Mouse (Mus musculus) neutrophil, adult 83 days (primary cell): ENCODE measurements around the gene Utp15. TPM values are rescaled to one million over a fixed set of nuclear protein-coding genes. Genes with fewer than 3 reads are reported as not detected.

Experiments used
- total RNA-seq, 2 experiments: library from RNA; stranded (reverse); gene quantifications; one replicate each; pipeline ENCODE4 v1.2.4; 2023

The Utp15 gene
- total RNA-seq = 10 to 100 TPM; 11.2 to 13.1 TPM

GRCm38 (mm10) chr13:98262636-98263457 lies at the start of gene Utp15, which contains the start of gene Ankra2:
TSS of gene Utp15 (minus strand) at chr13:98263041.
TSS of gene Ankra2 (plus strand) at chr13:98263074.

DNA sequence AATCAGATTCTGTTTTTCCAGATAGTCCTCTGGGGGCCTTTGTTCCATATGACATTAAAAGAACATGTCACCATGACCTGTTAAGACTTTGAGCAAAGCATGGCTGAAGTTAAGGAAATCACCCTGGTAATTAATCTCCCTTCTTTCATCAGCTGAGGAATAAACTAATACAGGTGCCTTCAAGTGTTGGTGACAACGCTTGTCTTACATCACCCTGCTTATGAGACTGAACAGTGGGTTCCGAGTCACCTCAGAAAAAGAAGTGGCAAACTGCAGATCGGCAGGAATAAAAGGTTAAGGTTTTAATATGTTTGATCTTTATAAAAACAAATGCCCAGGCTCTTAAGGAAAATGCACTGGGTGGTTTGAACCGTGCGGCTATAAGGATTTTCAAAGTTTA lies 16.8 kb upstream of the Utp15 start, which contains the start of gene Gm21976:
TSS of gene Gm21976 (plus strand) at position 202 of the 400 bp plus-strand sequence.

GRCm38 (mm10) chr13:98205771-98206545 lies 56.9 kb downstream of the Utp15 start, which contains the start of gene Arhgef28:
TSS of gene Arhgef28 (minus strand) at chr13:98206439.

Other genes with a start within 250 kb of the Utp15 start
- gene Arhgef28, start 56.6 kb downstream of the Utp15 start, total RNA-seq = under 1 TPM; 0.49 to 0.77 TPM
- 10 to 100 TPM; 15.5 to 19.5 TPM for gene Ankra2, start within 50 bp of the Utp15 start, total RNA-seq
- not detected for gene Gm21976, start 16.8 kb upstream of the Utp15 start, total RNA-seq
- 100 to 1,000 TPM; 248 to 257 TPM for gene Btf3, start 54.0 kb upstream of the Utp15 start, total RNA-seq
- gene Foxd1, start 91.2 kb upstream of the Utp15 start, total RNA-seq = not detected
- gene Gm10320, start 229.0 kb upstream of the Utp15 start, total RNA-seq = not detected